Mouse (Mus musculus) erythroblast, embryonic 14.5 days (primary cell): ENCODE measurements around the gene Pds5a.

Experiments
- GATA1 ChIP-seq: IDR thresholded peaks from 2 replicates; pipeline ENCODE4 v1.6.1; 2012; ENCODE audit warnings: low read length, inconsistent platforms, mixed read lengths
- TAL1 ChIP-seq: IDR thresholded peaks from 3 replicates; pipeline ENCODE4 v1.6.1; 2012; ENCODE audit warnings: low read length, inconsistent platforms, mixed read lengths

GRCm38 (mm10) chr5:65711463-65711862 lies 13.4 kb upstream of the Pds5a start:
- no peak for TF ChIP-seq GATA1
- no peak for TF ChIP-seq TAL1
